Mouse (Mus musculus): ENCODE results near the gene Txnip. TPM values are rescaled to one million over a fixed set of nuclear protein-coding genes. Genes with fewer than 3 reads are reported as not detected.
"Not testable (repeated sequence)": the region's sequence is repeated elsewhere in the genome, so short reads cannot be mapped to it uniquely, and the experiment has no call there.

Txnip gene
- polyA plus RNA-seq (2014; fragmentation: Nextera tagmentation; extraction: Ambion mirVana): 54.4 and 57.9 TPM in 2 replicates

DNA sequence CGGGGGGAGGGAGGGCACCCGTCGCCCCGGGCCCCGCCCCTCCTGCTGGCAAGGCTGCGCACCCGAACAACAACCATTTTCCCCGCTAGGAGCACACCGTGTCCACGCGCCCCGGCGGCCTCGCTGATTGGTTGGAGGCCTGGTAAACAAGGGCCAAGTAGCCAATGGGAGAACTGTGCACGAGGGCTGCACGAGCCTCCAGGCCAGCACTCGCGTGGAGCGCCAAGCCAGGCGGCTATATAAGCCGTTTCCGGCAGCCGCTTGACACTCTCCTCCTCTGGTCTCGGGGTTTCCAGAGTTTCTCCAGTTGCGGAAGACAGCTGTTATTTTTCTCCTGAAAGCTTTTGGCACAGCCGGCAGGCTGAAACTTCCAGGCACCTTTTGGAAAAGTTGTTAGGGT is at the start of gene Txnip:
Gene Txnip (plus strand): TSS at position 264 of the 400 bp plus-strand sequence.
- peak within 1 kb of the TSS; percentile 82 for H3K9ac ChIP-seq (ENCODE audit: low read length)
- peak within 1 kb of the TSS; percentile 73 for H3K4me3 ChIP-seq (ENCODE audit: low read depth, low read length)
- peak; percentile 99 for ATAC-seq (ENCODE audit: insufficient number of reproducible peaks, low FRiP score, low TSS enrichment, low read depth)
- H3K4me2 ChIP-seq (ENCODE audit: low read depth, severe bottlenecking): peak within 1 kb of the TSS; percentile 75
- H3K9me3 ChIP-seq (ENCODE audit: control insufficient read depth, low read length): no peaks in the 10 kb centered on the region
- under 1% methylated on average over 26 of the region's 26 CpGs for WGBS
- DNase-seq (ENCODE audit: low spot score): peak; percentile 100
- peak within 1 kb of the TSS; percentile 73 for H3K27ac ChIP-seq (replicated peaks; ENCODE audit: low read depth, low read length)
- H3K27me3 ChIP-seq (ENCODE audit: control insufficient read depth, insufficient read depth, low read length): no peaks in the 10 kb centered on the region
- peaks cover 14% of the 10 kb centered on the region; the same call in 1 of the 2 replicates for H3K4me1 ChIP-seq (ENCODE audit: control insufficient read depth, insufficient read depth, low read length)
- H3K36me3 ChIP-seq (ENCODE audit: control insufficient read depth, insufficient read depth, low read length): peaks cover 8% of the 10 kb centered on the region

GRCm38 (mm10) chr3:96507966-96508365 is 49.8 kb upstream of the Txnip start:
- not testable (repeated sequence) for ATAC-seq (ENCODE audit: insufficient number of reproducible peaks, low FRiP score, low TSS enrichment, low read depth)

DNA sequence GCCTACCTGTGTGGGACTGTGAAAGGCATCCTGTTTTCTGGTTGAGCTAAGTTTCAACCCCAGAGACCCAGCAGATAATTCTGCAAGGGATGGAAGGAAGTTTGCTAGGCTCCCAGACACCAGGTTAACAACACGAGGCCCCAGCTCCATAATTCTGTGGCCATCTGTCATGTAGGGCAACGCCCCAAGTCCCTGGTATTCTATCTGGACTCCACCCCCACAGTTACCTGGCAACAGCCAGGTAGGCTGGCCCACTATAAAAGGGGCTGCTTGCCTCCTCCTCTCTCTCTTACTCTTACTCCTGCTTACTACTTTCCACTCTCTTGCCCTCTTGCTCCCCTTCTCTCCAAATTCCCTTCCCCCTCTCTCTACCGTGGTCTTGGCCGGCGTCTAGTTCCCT is 37.6 kb upstream of the Txnip start:
- ATAC-seq (ENCODE audit: insufficient number of reproducible peaks, low FRiP score, low TSS enrichment, low read depth) (no peak), DNase-seq (ENCODE audit: low spot score) (no peak)
- Histone ChIP-seq H3K4me3 (ENCODE audit: low read depth, low read length) (no peak overlapping the region), H3K36me3 (ENCODE audit: control insufficient read depth, insufficient read depth, low read length) (no peaks in the 10 kb centered on the region), H3K4me2 (ENCODE audit: low read depth, severe bottlenecking) (no peak overlapping the region), H3K9ac (ENCODE audit: low read length) (no peak overlapping the region), H3K4me1 (ENCODE audit: control insufficient read depth, insufficient read depth, low read length) (no peaks in the 10 kb centered on the region), H3K27ac (replicated peaks; ENCODE audit: low read depth, low read length) (no peak overlapping the region), H3K9me3 (ENCODE audit: control insufficient read depth, low read length) (no peaks in the 10 kb centered on the region), H3K27me3 (ENCODE audit: control insufficient read depth, insufficient read depth, low read length) (no peaks in the 10 kb centered on the region)
- 46% methylated on average over 5 of the region's 5 CpGs for WGBS

More at GRCm38 (mm10) chr3:96507966-96508365, 49.8 kb upstream of the Txnip start:
- not testable (repeated sequence) for H3K4me1 ChIP-seq (ENCODE audit: control insufficient read depth, insufficient read depth, low read length); H3K4me2 ChIP-seq (ENCODE audit: low read depth, severe bottlenecking); H3K27ac ChIP-seq (replicated peaks; ENCODE audit: low read depth, low read length); H3K4me3 ChIP-seq (ENCODE audit: low read depth, low read length); H3K27me3 ChIP-seq (ENCODE audit: control insufficient read depth, insufficient read depth, low read length); H3K9me3 ChIP-seq (ENCODE audit: control insufficient read depth, low read length); H3K9ac ChIP-seq (ENCODE audit: low read length); DNase-seq (ENCODE audit: low spot score); H3K36me3 ChIP-seq (ENCODE audit: control insufficient read depth, insufficient read depth, low read length)
- WGBS: 92% methylated on average over 7 of the region's 9 CpGs

- Histone ChIP-seq H3K4me3 (ENCODE audit: low read depth, low read length) (no peak overlapping the region), H3K27ac (replicated peaks; ENCODE audit: low read depth, low read length) (no peak overlapping the region), H3K9me3 (ENCODE audit: control insufficient read depth, low read length) (no peaks in the 10 kb centered on the region), H3K27me3 (ENCODE audit: control insufficient read depth, insufficient read depth, low read length) (peaks cover 6% of the 10 kb centered on the region), H3K36me3 (ENCODE audit: control insufficient read depth, insufficient read depth, low read length) (no peaks in the 10 kb centered on the region), H3K4me1 (ENCODE audit: control insufficient read depth, insufficient read depth, low read length) (peaks cover 3% of the 10 kb centered on the region; the same call in 1 of the 2 replicates), H3K4me2 (ENCODE audit: low read depth, severe bottlenecking) (no peak overlapping the region), H3K9ac (ENCODE audit: low read length) (no peak overlapping the region)
- ATAC-seq (ENCODE audit: insufficient number of reproducible peaks, low FRiP score, low TSS enrichment, low read depth) (no peak), DNase-seq (ENCODE audit: low spot score) (no peak)
- 61% methylated on average over 4 of the region's 4 CpGs for WGBS
These were observed 35.6 kb upstream of the Txnip start for GRCm38 (mm10) chr3:96522149-96522548.

DNA sequence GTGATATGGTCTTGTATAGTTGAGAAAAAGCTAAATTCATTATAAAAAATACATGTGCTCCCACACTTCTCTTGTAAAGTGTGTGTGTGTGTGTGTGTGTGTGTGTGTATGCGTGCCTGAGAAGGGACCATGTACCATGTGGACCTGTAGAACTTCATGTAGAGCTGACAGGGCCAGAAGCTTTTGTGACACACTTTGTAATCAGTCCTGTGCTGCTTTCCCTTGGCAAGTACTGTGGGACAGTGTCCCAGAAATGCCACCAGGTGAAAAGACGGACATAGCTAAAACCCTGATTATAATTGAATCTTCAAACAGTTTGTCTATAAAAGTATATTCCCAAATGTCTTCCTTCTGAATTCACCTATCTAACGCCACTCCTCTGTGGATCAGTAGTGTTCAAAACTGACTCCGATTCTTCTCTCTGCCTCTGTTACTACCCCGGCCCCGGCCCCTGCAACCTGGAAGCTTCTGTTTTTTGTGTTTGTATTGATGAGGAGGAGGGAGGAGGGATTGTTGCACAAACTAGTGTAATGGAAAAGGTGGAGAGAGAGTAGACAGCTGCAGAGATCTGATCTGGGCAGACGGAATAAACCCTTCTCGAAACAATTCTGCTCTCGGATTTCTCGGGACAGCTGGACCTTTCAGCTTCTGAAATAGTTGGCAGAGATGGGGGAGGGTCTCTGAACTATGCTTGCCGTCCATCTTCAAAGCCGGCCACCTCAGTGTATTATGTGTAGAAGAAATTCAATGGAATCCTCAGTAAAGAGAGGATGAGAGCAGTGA is 33.5 kb upstream of the Txnip start:
- no peaks in the 10 kb centered on the region for H3K9me3 ChIP-seq (ENCODE audit: control insufficient read depth, low read length)
- DNase-seq (ENCODE audit: low spot score) (no peak), ATAC-seq (ENCODE audit: insufficient number of reproducible peaks, low FRiP score, low TSS enrichment, low read depth) (no peak)
- no peak overlapping the region for H3K9ac ChIP-seq (ENCODE audit: low read length)
- H3K4me3 ChIP-seq (ENCODE audit: low read depth, low read length): no peak overlapping the region
- no peak overlapping the region for H3K4me2 ChIP-seq (ENCODE audit: low read depth, severe bottlenecking)
- WGBS: 78% methylated on average over 12 of the region's 12 CpGs
- H3K27me3 ChIP-seq (ENCODE audit: control insufficient read depth, insufficient read depth, low read length): peaks cover 18% of the 10 kb centered on the region
- H3K4me1 ChIP-seq (ENCODE audit: control insufficient read depth, insufficient read depth, low read length): peaks cover 3% of the 10 kb centered on the region; the same call in 1 of the 2 replicates
- no peak overlapping the region for H3K27ac ChIP-seq (replicated peaks; ENCODE audit: low read depth, low read length)
- no peaks in the 10 kb centered on the region for H3K36me3 ChIP-seq (ENCODE audit: control insufficient read depth, insufficient read depth, low read length)

DNA sequence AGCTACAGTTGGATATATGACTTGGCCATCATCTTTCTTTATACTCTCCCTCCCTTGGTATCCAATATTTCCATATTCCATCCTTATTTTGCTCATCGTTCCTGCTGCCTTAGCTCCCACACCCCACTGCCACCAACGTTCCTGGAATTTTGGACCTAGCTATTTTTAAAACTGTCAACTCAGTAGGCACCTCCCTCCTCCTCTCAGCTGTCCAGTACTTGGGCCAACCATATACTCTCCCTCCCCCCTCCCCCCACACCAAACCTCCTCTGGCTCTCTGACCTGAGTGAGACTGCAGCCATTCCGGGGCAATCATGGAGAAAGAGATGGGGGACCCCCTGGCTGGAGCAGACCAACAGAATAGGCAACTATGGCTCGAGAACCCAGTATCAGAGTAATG is 32.8 kb upstream of the Txnip start, which contains the start of gene Hfe2:
Gene Hfe2 (plus strand): TSS at position 259 of the 400 bp plus-strand sequence.
- Histone ChIP-seq H3K4me2 (ENCODE audit: low read depth, severe bottlenecking) (no peak within 1 kb of the TSS), H3K36me3 (ENCODE audit: control insufficient read depth, insufficient read depth, low read length) (no peaks in the 10 kb centered on the region), H3K4me3 (ENCODE audit: low read depth, low read length) (no peak within 1 kb of the TSS; the same call in 1 of the 2 replicates), H3K9me3 (ENCODE audit: control insufficient read depth, low read length) (no peaks in the 10 kb centered on the region), H3K4me1 (ENCODE audit: control insufficient read depth, insufficient read depth, low read length) (peaks cover 3% of the 10 kb centered on the region; the same call in 1 of the 2 replicates), H3K27ac (replicated peaks; ENCODE audit: low read depth, low read length) (no peak within 1 kb of the TSS), H3K9ac (ENCODE audit: low read length) (no peak within 1 kb of the TSS), H3K27me3 (ENCODE audit: control insufficient read depth, insufficient read depth, low read length) (peaks cover 18% of the 10 kb centered on the region)
- DNase-seq (ENCODE audit: low spot score): no peak
- 73% methylated on average over 4 of the region's 4 CpGs for WGBS
- no peak for ATAC-seq (ENCODE audit: insufficient number of reproducible peaks, low FRiP score, low TSS enrichment, low read depth)

GRCm38 (mm10) chr3:96526013-96526762 is 31.6 kb upstream of the Txnip start:
- Histone ChIP-seq H3K4me2 (ENCODE audit: low read depth, severe bottlenecking) (no peak overlapping the region), H3K4me3 (ENCODE audit: low read depth, low read length) (no peak overlapping the region), H3K27ac (replicated peaks; ENCODE audit: low read depth, low read length) (no peak overlapping the region), H3K36me3 (ENCODE audit: control insufficient read depth, insufficient read depth, low read length) (no peaks in the 10 kb centered on the region), H3K4me1 (ENCODE audit: control insufficient read depth, insufficient read depth, low read length) (peaks cover 3% of the 10 kb centered on the region; the same call in 1 of the 2 replicates), H3K27me3 (ENCODE audit: control insufficient read depth, insufficient read depth, low read length) (peaks cover 18% of the 10 kb centered on the region), H3K9ac (ENCODE audit: low read length) (no peak overlapping the region), H3K9me3 (ENCODE audit: control insufficient read depth, low read length) (no peaks in the 10 kb centered on the region)
- ATAC-seq (ENCODE audit: insufficient number of reproducible peaks, low FRiP score, low TSS enrichment, low read depth) (no peak), DNase-seq (ENCODE audit: low spot score) (no peak)
- 62% methylated on average over 11 of the region's 11 CpGs for WGBS

DNA sequence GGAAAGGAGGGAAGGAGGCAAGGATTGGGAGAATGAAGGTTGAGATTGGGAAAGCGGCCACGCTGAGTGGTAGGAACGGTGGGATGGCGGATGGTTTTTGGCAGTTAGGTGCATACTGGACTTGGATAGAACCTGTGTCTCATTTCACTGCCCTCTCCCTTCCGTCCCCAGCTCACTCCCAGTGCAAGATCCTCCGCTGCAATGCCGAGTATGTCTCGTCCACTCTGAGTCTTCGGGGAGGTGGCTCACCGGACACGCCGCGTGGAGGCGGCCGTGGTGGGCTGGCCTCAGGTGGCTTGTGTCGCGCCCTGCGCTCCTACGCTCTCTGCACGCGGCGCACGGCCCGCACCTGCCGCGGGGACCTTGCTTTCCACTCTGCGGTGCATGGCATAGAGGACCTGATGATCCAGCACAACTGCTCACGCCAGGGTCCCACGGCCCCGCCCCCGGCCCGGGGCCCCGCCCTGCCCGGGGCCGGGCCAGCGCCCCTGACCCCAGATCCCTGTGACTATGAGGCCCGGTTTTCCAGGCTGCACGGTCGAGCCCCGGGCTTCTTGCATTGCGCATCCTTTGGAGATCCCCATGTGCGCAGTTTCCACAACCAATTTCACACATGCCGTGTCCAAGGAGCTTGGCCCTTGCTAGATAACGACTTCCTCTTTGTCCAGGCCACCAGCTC is 30.8 kb upstream of the Txnip start:
- H3K27ac ChIP-seq (replicated peaks; ENCODE audit: low read depth, low read length): no peak overlapping the region
- 0 out of 2 replicates have a peak, but pooled peaks have one; percentile 70 for ATAC-seq (ENCODE audit: insufficient number of reproducible peaks, low FRiP score, low TSS enrichment, low read depth)

More for the DNA sequence above, 30.8 kb upstream of the Txnip start:
- Histone ChIP-seq H3K36me3 (ENCODE audit: control insufficient read depth, insufficient read depth, low read length) (no peaks in the 10 kb centered on the region), H3K9me3 (ENCODE audit: control insufficient read depth, low read length) (no peaks in the 10 kb centered on the region), H3K4me3 (ENCODE audit: low read depth, low read length) (peak overlapping the region; percentile 41), H3K4me1 (ENCODE audit: control insufficient read depth, insufficient read depth, low read length) (peaks cover 3% of the 10 kb centered on the region; the same call in 1 of the 2 replicates), H3K27me3 (ENCODE audit: control insufficient read depth, insufficient read depth, low read length) (peaks cover 18% of the 10 kb centered on the region), H3K9ac (ENCODE audit: low read length) (peak overlapping the region; percentile 49), H3K4me2 (ENCODE audit: low read depth, severe bottlenecking) (peak overlapping the region; percentile 90)
- WGBS: 4% methylated on average over 44 of the region's 44 CpGs
- DNase-seq (ENCODE audit: low spot score): peak; percentile 59
